Mouse (Mus musculus): ENCODE results near the gene Pfn1.

GRCm38 (mm10) chr11:70608381-70609066 is 45.9 kb downstream of the Pfn1 start:
- no peak for TF ChIP-seq EP300 (IDR thresholded peaks at IDR 0.05; ENCODE audit: insufficient read depth, low read depth, low read length)
- peak; percentile 55 for TF ChIP-seq CTCF (IDR thresholded peaks at IDR 0.05)
